Mouse (Mus musculus) cerebellum, adult 2 months (tissue): ENCODE results near the gene Ncl.

Source experiments
- CTCF ChIP-seq: fragments of 200-500 bp; IDR thresholded peaks from 2 replicates; pipeline ENCODE4 v1.5.1; 2011; ENCODE audit warnings: low read depth, mild to moderate bottlenecking, control low read depth, low read length, moderate library complexity, borderline replicate concordance; ENCODE audit not compliant: insufficient read depth
- POLR2A ChIP-seq: fragments of 200-500 bp; IDR thresholded peaks from 2 replicates; pipeline ENCODE4 v1.6.1; 2011; ENCODE audit warnings: low read length, control low read depth, borderline replicate concordance; ENCODE audit not compliant: insufficient read depth

- TF ChIP-seq POLR2A, result no peak
- TF ChIP-seq CTCF, result no peak
Observed at GRCm38 (mm10) chr1:86378662-86379061, 19.5 kb upstream of the Ncl start.
